Mouse (Mus musculus) myocyte (in vitro differentiated cells): Measurements from ENCODE around the gene Cplx2.

Experiments used
- CEBPB ChIP-seq: IDR thresholded peaks from 2 replicates; pipeline ENCODE4 v1.6.1; 2011; ENCODE audit warnings: mild to moderate bottlenecking, moderate library complexity; ENCODE audit not compliant: poor library complexity, insufficient read depth, severe bottlenecking
- MAX ChIP-seq: IDR thresholded peaks from one replicate; pipeline ENCODE4 v1.6.1; 2011; ENCODE audit warnings: low read depth, mild to moderate bottlenecking, control low read depth
- POLR2A ChIP-seq: IDR thresholded peaks from one replicate; pipeline ENCODE4 v1.6.1; 2011; ENCODE audit warnings: low read depth, mild to moderate bottlenecking, control low read depth, moderate library complexity; ENCODE audit not compliant: insufficient read length
- POLR2AphosphoS2 ChIP-seq: IDR thresholded peaks from one replicate; pipeline ENCODE4 v1.6.1; 2011; ENCODE audit warnings: low read depth, control low read depth; ENCODE audit not compliant: insufficient read length
- TCF3 ChIP-seq: IDR thresholded peaks from one replicate; pipeline ENCODE4 v1.6.1; 2011; ENCODE audit warnings: low read depth, control low read depth; ENCODE audit not compliant: insufficient read length
- USF1 ChIP-seq: IDR thresholded peaks from one replicate; pipeline ENCODE4 v1.6.1; 2011; ENCODE audit warnings: low read depth, mild to moderate bottlenecking, control low read depth, moderate library complexity

DNA sequence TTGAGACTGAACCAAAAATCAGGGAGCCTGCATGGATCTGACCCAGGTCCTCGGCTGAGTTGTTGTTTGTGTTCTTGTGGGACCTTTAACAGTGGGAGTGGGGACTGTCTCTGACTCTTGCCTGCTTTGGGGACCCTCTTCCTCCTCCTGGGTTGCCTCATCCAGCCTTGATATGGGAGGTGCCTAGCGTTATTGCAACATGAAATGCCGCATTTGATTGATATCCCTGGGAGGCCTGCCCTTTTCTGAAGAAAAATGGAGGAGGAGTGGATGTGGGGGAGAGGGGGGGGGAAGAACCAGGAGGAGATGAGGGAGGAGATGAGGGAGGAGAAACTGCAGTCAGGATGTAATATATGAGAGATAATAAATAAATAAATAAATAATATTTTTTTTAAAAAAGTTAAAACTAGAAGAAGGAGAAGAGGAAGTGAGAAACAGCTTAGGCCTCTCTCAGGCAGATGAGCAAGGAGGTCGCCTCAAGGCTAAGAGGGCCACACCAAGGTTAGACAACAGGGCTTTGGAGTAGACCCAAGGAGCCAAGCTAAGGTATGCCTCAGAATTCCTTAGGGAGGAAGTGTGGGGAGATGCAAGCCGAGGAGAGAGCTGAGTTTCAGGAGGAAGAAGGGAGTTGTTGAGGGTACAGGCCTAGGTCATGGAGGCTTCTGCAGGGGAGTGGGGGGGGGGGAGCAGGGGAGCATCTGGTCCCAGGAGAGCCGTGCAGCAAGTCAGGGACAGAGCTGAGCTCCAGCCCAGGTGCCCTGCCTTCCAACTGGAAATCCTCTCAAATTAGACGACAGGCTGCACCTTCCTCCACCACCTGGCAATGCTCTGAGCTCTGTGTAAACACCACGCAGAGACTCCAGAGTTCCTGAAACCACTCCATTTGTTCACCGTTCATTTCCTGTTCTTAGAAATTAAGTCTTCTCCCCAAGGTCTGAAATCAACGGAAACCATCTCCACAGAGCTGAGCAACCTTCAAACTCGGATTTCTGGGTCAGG, 4.6 kb downstream of the Cplx2 start:
- TF ChIP-seq POLR2AphosphoS2 (no peak), POLR2A (no peak), MAX (no peak), USF1 (no peak), CEBPB (no peak), TCF3 (no peak)
